Mouse (Mus musculus) erythroblast, embryonic 14.5 days (primary cell): ENCODE measurements around the gene Myt1l. TPM values are rescaled to one million over a fixed set of nuclear protein-coding genes. Genes with fewer than 3 reads are reported as not detected.

Experiments used
- H3K27me3 ChIP-seq: 2 replicates; pipeline ENCODE4 v1.6.1; 2012; ENCODE audit warnings: inconsistent platforms; ENCODE audit not compliant: control insufficient read depth
- H3K36me3 ChIP-seq: 2 replicates; pipeline ENCODE4 v1.6.1; 2012; ENCODE audit warnings: mild to moderate bottlenecking, inconsistent platforms; ENCODE audit not compliant: control insufficient read depth
- H3K4me1 ChIP-seq: 2 replicates; pipeline ENCODE4 v1.6.1; 2012; ENCODE audit warnings: inconsistent platforms; ENCODE audit not compliant: control insufficient read depth
- H3K4me3 ChIP-seq: replicated peaks from 2 replicates; pipeline ENCODE3; 2012; ENCODE audit warnings: moderate library complexity, mild to moderate bottlenecking, inconsistent platforms
- H3K9me3 ChIP-seq: 2 replicates; pipeline ENCODE4 v1.6.1; 2012; ENCODE audit warnings: low read length, inconsistent platforms, mixed read lengths; ENCODE audit not compliant: control insufficient read depth
- GATA1 ChIP-seq: IDR thresholded peaks from 2 replicates; pipeline ENCODE4 v1.6.1; 2012; ENCODE audit warnings: low read length, inconsistent platforms, mixed read lengths
- TAL1 ChIP-seq: IDR thresholded peaks from 3 replicates; pipeline ENCODE4 v1.6.1; 2012; ENCODE audit warnings: low read length, inconsistent platforms, mixed read lengths
- polyA plus RNA-seq: library from polyadenylated mRNA; stranded (reverse); fragments of >175 nt; gene quantifications from 2 replicates; pipeline ENCODE4 v1.2.3, GENCODE M21; 2012

The Myt1l gene
- polyA plus RNA-seq, 1 experiment, result not detected

DNA sequence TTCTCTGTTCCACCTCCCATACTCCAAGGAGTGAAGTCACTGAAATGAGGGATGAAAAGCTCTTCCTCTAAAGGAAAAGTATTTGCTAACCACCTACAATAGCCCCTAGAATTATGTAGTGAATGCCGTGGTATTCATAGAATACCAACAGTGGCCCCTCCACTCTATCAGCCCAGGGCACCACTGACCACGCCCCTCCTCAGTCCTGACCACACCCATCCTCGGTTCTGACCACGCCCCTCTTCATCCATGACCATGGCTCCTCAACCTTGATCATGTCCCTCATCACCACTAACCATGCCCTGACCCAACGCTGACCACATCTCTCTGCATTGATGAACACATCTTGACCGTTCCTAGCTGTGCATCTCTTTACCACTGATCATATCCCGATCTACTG is 76.5 kb downstream of the Myt1l start:
- Histone ChIP-seq H3K27me3 (no peaks in the 10 kb centered on the region), H3K4me1 (no peaks in the 10 kb centered on the region), H3K9me3 (peaks cover 11% of the 10 kb centered on the region), H3K4me3 (no peak overlapping the region), H3K36me3 (no peaks in the 10 kb centered on the region)
- TF ChIP-seq TAL1, result no peak
- TF ChIP-seq GATA1, result no peak

DNA sequence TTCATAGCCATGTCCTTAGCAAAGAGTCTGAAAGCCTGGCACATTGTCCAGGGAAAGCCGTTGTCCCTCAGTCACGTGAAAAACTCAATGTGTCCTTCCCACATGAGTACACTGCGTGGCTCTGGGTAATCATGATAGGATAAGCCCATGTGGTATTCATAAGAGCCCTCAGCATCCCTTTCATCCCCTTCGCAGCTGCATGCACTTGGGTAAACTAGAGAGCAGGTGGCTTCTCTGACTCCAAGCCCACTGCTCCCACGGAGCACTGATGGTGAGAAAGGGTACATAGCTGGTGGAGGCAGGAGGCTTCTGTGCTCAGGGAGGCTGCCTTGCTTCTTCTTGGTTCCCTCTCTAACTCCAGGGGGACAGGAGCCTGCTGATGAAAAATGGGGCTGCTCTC is 76.9 kb downstream of the Myt1l start:
- TF ChIP-seq GATA1 (no peak), TAL1 (no peak)
- H3K27me3 ChIP-seq, result no peaks in the 10 kb centered on the region
- no peaks in the 10 kb centered on the region for H3K36me3 ChIP-seq
- H3K9me3 ChIP-seq, result peaks cover 11% of the 10 kb centered on the region
- no peaks in the 10 kb centered on the region for H3K4me1 ChIP-seq
- no peak overlapping the region for H3K4me3 ChIP-seq

DNA sequence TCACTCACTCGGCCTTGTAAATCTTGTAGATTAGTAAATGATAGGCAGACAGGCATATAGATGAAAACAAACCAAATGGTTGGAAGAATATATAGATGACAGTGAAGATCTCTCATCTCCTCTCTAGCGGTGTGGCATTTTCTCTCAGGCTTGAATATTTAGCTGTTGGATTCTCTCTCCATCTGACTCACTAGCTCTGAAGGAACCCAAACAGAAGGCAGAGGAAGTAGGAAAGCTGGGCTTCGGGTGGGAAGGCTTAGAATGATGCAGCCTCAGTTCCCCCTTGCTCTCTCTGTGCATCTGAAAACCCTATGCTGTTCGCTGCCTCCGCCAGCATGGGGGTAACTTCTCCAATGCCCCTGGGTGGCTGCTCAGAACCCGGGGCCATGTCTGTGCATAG is 78.0 kb downstream of the Myt1l start:
- Histone ChIP-seq H3K9me3 (peaks cover 11% of the 10 kb centered on the region), H3K27me3 (no peaks in the 10 kb centered on the region), H3K36me3 (no peaks in the 10 kb centered on the region), H3K4me3 (no peak overlapping the region), H3K4me1 (no peaks in the 10 kb centered on the region)
- TF ChIP-seq TAL1 (no peak), GATA1 (no peak)

DNA sequence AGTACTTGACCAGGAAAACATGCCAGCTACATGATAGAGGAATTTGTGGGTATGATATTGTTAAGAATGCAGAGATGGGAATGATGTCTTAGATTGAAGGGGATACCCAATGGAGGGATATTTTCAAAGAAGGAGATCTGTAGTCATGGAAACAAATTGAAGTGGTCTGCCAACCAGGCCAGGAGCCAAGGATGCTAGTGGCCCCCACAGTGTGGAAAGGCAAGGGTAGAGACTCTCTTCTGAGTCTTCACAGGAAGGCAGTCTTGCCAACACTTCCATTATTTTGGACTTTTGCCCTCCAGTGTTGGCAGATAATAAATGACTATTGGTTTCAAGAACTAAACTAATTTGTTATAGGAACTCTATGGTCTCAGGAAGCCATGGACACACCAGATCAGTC is 89.6 kb downstream of the Myt1l start:
- no peaks in the 10 kb centered on the region for H3K4me1 ChIP-seq
- no peak overlapping the region for H3K4me3 ChIP-seq
- H3K27me3 ChIP-seq, result no peaks in the 10 kb centered on the region
- no peak for TF ChIP-seq GATA1
- no peak for TF ChIP-seq TAL1
- H3K9me3 ChIP-seq, result peaks cover 2% of the 10 kb centered on the region
- no peaks in the 10 kb centered on the region for H3K36me3 ChIP-seq

DNA sequence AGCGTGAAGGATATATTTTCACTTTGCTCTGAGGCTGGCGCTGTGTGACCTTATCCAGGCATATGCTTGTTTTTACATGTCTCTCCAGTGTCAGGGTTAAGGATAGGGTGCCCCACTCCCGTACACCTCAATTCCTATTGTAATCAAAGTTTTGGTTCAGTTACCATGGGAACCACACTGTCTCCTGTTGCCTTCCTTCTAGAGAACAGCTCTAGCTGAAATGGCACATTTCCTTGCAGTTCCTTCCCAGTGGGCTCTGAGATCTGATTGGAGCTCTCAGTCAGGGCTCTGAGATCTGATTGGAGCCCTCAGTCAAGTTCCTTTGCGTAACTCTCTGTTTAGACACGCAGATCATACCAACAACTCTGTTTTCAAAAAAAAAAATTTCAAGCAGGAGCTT is 93.3 kb downstream of the Myt1l start:
- no peaks in the 10 kb centered on the region for H3K27me3 ChIP-seq
- TF ChIP-seq GATA1 (no peak), TAL1 (no peak)

DNA sequence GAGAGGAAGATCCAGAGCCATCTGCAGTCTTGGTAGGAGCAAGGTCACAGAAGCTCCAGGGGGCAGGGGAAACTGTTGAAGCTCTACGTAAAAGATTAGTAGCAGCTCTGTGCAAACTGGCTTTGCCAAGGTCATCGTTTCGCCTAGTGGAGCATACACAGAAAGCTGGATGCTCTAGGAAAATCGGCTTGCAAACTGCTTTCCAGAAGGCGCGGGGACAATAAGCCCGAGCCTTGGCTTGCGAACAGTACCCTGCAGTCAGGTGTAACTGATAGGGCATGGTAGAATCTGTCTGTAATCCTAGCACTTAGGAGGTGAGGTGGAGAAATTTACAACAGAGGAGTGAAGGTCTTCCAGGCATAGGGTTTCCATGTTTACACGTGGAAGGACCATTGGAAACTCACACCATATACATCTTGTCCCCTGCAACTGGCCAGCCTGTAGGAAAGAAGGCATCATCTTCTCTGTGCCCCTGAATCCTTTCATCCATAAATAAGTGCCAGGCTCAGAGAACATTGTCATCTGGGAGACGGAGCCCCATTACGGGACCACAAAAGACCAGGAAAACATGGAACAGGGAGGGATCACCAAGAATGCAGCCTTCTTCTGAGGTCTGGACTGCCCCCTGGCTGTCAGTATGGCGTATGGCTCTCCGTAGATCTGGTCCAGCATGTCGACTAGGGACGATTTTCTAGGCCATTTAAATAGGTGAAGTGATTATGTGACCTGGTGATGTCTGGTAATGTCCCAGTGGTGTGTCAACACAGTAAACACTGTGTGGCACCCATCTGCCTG is 100.0 kb downstream of the Myt1l start:
- H3K4me1 ChIP-seq, result no peaks in the 10 kb centered on the region
- H3K4me3 ChIP-seq, result no peak overlapping the region
- TF ChIP-seq GATA1, result no peak
- TF ChIP-seq TAL1, result no peak
- H3K27me3 ChIP-seq, result no peaks in the 10 kb centered on the region
- no peaks in the 10 kb centered on the region for H3K36me3 ChIP-seq
- no peaks in the 10 kb centered on the region for H3K9me3 ChIP-seq

More for the DNA sequence above, 93.3 kb downstream of the Myt1l start:
- Histone ChIP-seq H3K4me3 (no peak overlapping the region), H3K9me3 (peaks cover 2% of the 10 kb centered on the region), H3K4me1 (no peaks in the 10 kb centered on the region), H3K36me3 (no peaks in the 10 kb centered on the region)

DNA sequence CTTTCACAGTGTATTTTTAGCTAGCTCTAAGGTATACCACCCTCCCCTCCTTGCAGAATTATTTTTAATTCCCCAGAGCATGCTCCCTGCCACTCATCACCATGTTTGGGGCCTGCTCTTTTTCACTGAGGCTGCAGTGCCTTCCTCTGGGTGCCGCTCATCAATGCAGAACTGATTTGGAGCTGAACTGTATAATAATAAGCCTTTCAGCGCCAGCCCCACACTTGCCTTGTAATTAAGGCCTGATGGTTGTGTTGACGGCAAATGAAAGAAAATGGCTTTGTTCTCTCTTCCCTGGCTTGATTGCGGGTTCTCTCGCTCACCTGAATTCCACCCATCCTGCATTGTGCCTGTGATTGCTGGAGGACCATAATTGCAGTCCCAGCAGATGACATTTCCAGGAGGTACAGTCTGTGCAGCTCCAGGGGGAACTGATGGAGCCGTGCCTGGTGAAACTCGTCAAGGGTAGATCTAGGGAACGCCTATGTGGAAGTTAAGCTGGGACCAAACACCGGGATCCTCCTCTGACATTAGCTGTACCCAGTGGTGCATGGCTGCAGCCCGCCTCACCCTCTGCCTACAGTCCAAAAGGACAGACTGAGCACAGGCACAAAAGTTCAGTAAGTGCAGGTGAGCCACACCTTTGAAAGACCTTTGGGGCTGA is 101.8 kb downstream of the Myt1l start:
- no peak for TF ChIP-seq TAL1
- TF ChIP-seq GATA1, result no peak
- no peaks in the 10 kb centered on the region for H3K9me3 ChIP-seq
- no peaks in the 10 kb centered on the region for H3K36me3 ChIP-seq
- no peak overlapping the region for H3K4me3 ChIP-seq
- no peaks in the 10 kb centered on the region for H3K27me3 ChIP-seq
- H3K4me1 ChIP-seq, result no peaks in the 10 kb centered on the region

DNA sequence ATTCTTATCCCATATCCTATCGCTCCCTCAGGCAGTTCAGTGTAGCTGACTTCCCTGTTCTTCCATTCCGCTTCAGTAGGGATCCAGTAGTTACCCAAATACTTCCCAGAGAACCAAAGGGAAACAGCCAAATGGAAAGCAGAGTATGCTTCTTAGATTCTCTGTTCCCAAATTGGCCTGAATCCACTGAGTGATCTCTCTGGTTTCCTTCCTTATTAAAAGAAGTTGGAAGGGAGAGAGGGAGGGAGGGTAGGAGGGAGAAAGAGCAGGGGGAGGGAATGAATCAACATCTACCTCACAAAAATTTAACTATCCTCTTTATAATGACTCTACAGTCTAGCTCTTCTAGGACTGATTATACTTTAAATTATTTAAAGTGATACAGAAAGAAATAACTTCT is 106.3 kb downstream of the Myt1l start:
- no peaks in the 10 kb centered on the region for H3K27me3 ChIP-seq
- no peaks in the 10 kb centered on the region for H3K36me3 ChIP-seq
- H3K9me3 ChIP-seq, result no peaks in the 10 kb centered on the region
- no peak for TF ChIP-seq GATA1
- TF ChIP-seq TAL1, result no peak
- H3K4me3 ChIP-seq, result no peak overlapping the region
- no peaks in the 10 kb centered on the region for H3K4me1 ChIP-seq

DNA sequence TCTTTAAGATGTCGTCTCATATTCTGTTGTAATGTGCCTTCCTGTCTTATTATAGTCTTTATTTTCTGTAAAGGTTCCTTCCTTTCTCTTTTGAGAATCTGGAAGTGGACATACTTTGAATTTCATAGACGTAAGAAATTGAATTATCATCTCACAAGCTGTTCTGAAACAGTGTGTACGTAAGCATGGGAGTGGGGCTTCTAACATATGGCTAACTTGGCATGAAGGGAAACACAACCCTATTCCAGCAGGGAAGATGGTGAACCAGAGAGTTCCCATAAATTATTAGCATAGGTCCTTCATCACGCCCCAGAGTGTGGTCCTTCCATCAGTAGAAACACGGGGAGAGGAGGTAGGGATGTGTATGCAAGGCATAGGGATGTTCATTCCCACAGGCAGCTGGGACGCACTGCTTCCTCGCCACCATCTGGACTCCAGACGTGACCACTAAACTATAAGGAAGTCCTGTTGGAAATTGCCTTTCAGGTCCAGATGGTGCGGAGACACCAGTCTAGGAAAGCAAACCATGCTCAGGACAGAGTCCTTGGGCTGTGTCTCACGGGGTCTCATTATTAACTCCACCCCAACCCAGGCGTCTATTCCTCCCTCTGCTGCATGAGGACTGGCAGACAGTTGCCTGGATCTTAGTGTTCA is 111.5 kb downstream of the Myt1l start:
- Histone ChIP-seq H3K9me3 (no peaks in the 10 kb centered on the region), H3K36me3 (no peaks in the 10 kb centered on the region), H3K4me3 (no peak overlapping the region), H3K27me3 (no peaks in the 10 kb centered on the region), H3K4me1 (no peaks in the 10 kb centered on the region)
- no peak for TF ChIP-seq TAL1
- no peak for TF ChIP-seq GATA1
